Mouse (Mus musculus) gastrocnemius, postnatal 25 days (tissue): ENCODE data around the gene Tmem14c. TPM values are rescaled to one million over a fixed set of nuclear protein-coding genes. Genes with fewer than 3 reads are reported as not detected.
"Not testable (repeated sequence)": the region's sequence is repeated elsewhere in the genome, so short reads cannot be mapped to it uniquely, and the experiment has no call there.

ENCODE experiments used
- DNase-seq: peaks from one replicate; pipeline ENCODE4 v3.0.0; 2022
- long read RNA-seq, 2 experiments: library from polyadenylated mRNA; stranded (forward); transcript quantifications; one replicate each; pipeline ENCODE4 v2.0.0; 2021
- total RNA-seq, 2 experiments: library from RNA; stranded (reverse); gene quantifications; 1 replicate in 1 of 2; 2 replicates in 1 of 2; pipeline ENCODE4 v1.2.3; 2021

Gene Tmem14c
- total RNA-seq = 10 to 100 TPM; 80.7 to 82.9 TPM
- long read RNA-seq, experiment 1, transcript Tmem14c-201 (6 exons, 914 nt) = major isoform, 78 of 102 reads
- long read RNA-seq, experiment 1, partial matches to known transcripts = 12 of 102 reads
- long read RNA-seq, experiment 1, other reads (novel, unspliced or antisense) = 12 of 102 reads
- long read RNA-seq, experiment 2, transcript Tmem14c-201 (6 exons, 914 nt) = major isoform, 47 of 65 reads
- long read RNA-seq, experiment 2, partial matches to known transcripts = 7 of 65 reads
- long read RNA-seq, experiment 2, other reads (novel, unspliced or antisense) = 11 of 65 reads

DNA sequence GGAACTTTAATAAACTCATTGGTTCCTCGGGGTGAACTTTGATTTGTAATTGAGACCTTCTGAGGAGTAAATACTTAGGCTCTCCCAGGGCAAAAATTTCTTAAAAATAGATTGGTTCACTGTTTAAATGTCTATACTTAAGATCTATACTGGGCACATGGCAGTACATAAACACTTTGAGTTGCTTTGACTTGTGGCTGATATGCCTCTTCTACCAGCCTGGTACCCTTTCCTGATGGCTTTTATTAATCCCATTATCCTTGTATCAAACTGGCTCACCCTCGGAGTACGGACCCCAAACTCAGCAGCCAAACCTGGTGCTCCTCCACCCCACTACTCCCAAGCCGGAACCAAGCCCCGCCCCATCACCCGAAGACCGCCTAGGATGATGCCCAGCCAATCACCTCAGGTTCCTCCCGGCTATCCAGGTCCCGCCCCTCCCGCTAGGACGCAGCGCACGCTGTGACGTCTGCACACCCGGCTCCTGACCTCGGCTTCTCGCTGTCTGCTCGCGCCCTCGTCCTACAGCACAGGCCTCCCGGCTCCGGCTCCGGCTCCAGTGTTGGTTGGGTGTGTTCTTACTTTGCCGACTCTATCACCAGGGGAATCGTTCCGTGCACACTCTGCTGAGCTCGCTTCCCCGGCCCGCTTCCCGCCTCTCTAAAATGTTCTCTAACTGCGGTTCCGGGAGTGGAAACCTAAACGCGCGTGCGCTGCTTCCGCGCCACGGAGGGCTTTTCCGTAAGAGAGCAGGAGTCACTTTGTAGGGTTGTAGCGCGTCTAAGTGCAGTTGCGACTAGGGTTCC is at the start of gene Tmem14c:
Gene Tmem14c, plus strand, starts transcription at position 464 of the 806 bp plus-strand sequence.
- DNase-seq = peak; percentile 93

DNA sequence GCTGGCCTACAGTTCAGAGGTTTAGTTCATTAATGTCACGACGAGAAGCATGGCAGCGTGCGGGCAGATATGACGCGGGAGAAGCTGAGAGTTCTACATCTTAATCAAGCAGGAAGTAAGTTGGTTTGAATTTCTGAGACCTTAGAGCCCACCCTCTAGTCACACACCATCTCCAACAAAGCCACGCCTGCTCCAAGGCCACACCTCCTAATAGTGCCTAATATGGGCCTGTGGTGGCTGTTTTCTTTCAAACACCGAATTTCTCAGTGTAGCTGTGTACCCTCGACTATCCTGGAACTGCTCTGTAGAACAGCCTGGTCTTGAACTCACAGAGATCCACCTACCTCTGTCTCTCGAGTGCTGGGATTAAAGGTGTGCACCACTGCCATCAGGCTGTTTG is 48.5 kb upstream of the Tmem14c start:
- DNase-seq = no peak

DNA sequence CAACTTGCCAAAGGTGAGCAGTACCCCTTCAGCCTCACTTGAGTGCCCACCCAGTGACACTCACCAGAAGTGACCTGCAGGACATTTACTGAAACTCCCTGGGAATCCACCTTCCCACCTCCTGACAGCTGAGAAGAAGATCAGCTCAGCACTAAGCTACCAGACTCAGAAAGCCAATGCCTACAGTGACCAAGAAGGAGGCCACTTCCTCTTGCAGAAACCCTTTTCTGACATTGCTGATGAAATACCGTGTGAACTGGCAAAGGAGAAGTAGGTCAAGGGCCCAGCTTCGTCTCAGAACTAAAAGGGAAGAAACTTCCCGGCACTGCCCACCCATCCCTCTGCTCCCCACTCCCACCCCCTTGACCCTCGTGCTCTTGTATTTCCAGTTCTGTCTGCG is 47.5 kb upstream of the Tmem14c start:
- no peak for DNase-seq

GRCm38 (mm10) chr13:40969761-40970390 is 46.2 kb upstream of the Tmem14c start:
- DNase-seq = no peak

DNA sequence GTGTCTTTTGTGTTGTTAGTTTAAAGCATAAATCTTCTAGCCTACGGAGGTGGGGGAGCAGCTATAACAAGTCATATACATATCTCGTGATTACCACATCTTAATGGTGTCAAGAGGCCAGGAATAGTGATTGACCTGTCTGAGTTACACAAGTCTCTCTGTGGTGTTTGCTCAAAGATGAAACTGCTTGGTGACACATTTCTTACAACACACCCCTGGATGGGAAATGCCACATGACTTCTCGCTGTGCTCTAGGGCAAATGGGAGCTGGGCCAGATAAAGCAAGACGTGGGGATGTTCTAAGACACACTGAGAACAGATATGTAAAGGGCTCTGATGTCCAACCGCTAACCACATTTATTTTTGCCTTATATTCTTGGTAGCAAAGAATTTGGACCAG is 44.8 kb upstream of the Tmem14c start:
- DNase-seq = no peak

GRCm38 (mm10) chr13:40971831-40972230 is 44.3 kb upstream of the Tmem14c start:
- no peak for DNase-seq

DNA sequence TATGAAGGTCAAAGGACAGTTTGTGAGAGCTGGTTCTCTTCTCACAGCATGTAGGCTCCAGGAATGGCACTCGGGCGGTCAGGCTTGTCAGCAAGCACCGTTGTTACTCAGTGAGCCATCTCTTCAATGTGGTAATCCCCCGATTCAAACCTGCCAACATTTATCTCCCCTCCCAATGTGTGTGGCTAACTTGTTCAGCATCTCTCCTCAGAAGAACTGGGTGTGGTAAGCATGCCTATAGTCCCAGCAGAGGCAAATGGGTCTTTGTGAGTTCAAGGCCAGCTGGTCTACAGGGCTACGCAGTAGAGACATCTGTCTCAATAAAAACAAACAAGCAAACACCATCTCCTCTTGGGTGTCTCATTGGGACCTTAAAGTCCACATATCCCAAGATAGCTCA is 43.1 kb upstream of the Tmem14c start:
- no peak for DNase-seq

DNA sequence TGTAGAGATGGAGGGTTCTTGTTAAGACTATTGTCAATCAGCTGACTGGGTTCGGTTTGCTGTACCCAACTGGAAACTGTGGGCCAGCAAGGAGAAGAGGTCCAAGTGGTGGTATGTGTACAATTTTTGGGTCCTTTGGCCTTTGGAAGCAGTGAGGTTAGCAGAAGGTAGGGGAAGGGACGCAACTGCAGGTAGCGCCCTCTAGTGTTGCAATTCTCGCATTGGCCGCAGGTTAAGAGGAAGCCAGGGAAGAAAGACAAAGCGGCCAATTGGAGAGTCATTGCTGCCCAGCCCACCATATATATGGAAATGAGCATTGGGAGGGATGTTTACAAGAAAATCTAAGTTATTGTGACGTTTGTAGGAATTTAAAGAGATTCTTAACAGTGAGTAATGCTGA is 38.5 kb upstream of the Tmem14c start:
- DNase-seq = peak; percentile 28

DNA sequence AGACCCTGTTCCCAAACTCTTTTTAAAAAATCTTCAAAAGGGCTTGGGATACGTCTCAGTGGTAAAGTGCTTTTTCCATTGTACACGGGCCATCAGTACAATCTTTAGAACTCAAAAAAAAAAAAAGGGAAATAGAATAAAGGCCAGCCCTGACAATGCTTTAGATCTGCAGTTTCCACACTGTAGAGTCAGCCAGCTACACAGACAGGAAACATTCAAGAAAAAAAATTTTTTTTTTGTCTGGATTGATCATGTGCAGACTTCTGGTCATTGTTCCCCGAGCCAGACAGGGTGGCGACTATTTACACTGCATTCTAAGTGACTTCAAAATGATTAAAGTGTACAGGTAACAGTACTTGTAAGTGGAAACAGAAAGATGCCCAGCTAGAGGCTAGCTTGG is 37.4 kb upstream of the Tmem14c start:
- no peak for DNase-seq

DNA sequence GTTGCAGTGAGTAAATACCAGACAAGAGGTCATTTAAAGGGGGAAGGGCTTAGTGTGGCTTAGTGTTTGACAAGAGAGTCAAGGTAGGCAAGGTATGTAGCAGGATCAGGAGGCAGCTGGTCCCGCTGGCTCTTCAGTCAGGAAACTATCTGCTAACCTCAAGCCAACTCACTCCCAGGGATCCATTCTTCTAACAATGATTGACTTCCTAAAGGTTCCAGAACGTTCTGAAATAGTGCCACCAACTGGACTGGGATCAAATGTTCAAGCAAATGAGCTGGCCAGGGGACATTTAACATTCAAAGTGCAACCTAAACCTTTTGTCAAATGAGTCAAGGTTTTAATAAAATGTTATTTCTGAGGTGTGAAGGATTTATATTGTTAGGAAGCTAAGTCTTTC is 36.8 kb upstream of the Tmem14c start:
- DNase-seq = no peak

DNA sequence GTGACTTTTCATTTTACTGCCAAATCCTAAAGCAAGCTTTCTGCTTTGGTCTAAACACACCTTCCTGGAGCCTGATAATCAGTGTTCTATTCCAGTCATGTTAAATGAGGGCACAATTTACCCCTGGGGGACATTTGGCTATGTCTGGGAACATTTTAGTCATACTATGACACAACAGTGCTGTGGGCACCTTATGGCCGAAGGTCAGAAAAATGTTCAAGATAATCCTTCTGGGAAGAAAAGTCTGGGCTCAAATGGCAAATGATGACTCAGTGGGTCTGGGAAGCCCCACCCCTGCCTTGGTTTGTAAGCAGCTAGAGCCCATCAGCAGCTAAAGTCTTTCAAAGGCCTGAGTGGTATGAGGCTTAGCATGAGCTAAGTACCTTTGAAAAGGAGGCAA is 33.3 kb upstream of the Tmem14c start:
- no peak for DNase-seq

- DNase-seq = no peak
Observed at GRCm38 (mm10) chr13:40986081-40986480, 30.0 kb upstream of the Tmem14c start.

DNA sequence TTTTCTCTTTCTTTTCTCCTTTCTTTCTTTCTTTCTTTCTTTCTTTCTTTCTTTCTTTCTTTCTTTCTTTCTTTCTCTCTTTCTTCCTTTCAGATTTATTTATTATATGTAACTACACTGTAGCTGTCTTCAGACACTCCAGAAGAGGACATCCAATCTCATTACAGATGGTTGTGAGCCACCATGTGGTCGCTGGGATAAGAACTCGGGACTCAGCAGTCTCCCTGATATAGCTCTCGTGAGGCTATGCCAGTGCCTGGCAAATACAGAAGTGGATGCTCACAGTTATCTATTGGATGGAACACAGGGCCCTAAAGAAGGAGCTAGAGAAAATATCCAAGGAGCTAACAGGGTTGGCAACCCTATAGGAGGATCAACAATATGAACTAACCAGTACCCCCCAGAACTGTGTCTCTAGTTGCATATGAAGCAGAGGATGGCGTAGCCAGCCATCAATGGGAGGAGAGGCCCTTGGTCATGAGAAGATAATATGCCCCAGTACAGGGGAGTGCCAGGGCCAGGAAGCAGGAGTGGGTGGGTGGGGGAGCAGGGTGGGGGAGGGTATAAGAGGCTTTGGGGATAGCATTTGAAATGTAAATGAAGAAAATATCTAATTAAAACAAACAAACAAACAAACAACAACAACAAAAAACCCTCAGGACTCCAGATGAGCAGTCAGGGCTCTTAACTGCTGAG is 28.3 kb upstream of the Tmem14c start:
- DNase-seq = not testable (repeated sequence)

DNA sequence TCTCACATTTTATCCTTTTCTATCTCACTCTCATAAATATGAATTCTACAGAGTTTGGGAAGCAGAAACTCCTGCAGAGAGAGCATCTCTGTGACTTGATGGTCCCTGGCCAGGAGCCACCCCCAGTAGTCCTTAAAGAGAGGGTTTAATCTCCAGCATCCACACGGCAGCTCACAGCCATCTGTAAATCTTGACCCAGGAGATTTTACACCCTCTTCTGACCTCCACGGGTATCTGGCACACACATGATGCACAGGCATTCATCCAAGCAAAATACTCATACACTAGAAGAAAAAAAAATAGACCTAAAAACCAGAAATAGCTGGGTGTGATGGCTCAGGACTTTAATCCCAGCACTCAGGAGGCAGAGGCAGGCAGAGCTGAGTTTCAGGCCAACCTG is 27.7 kb upstream of the Tmem14c start:
- no peak for DNase-seq

- no peak for DNase-seq
Observed at GRCm38 (mm10) chr13:40994487-40995263, 21.4 kb upstream of the Tmem14c start.

DNA sequence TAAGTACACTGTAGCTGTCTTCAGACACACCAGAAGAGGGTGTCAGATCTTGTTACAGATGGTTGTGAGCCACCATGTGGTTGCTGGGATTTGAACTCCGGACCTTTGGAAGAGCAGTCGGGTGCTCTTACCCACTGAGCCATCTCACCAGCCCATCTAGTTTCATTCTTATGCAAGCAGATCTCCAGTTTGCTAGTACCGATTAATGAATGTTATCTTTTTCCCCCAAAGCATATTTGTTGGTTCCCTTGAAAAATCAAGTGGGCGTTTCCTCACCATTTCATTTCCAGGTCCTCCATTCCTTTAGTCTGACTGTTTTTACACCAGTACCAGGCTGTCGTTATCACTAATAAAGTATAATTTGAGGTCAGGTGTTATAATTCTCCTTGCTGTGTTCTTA is 17.6 kb upstream of the Tmem14c start:
- not testable (repeated sequence) for DNase-seq

- DNase-seq = peak; percentile 32
Observed at GRCm38 (mm10) chr13:41000140-41000925, 15.8 kb upstream of the Tmem14c start.

GRCm38 (mm10) chr13:41000926-41001639 is 15.0 kb upstream of the Tmem14c start, which contains the start of gene Pak1ip1:
Gene Pak1ip1, plus strand, starts transcription at chr13:41001023.
- DNase-seq = peak; percentile 90

GRCm38 (mm10) chr13:41002001-41002400 is 14.1 kb upstream of the Tmem14c start:
- DNase-seq = no peak

GRCm38 (mm10) chr13:41006244-41006643 is 9.8 kb upstream of the Tmem14c start:
- no peak for DNase-seq
